Mouse (Mus musculus) midbrain, embryonic 13.5 days (tissue): ENCODE results near the gene Slc25a17. TPM values are rescaled to one million over a fixed set of nuclear protein-coding genes. Genes with fewer than 3 reads are reported as not detected.

Experiments
- ATAC-seq: fragments of 200-750 bp; cut with Nextera tagmentation; 2 replicates; pipeline ENCODE4 v1.8.0; 2017; ENCODE audit warnings: mild to moderate bottlenecking, moderate TSS enrichment, moderate library complexity
- H3K27ac ChIP-seq: fragments of 300-500 bp; sonication (generic); 2 replicates; pipeline ENCODE4 v1.5.1; 2015; ENCODE audit warnings: inconsistent platforms, mild to moderate bottlenecking, moderate library complexity
- H3K27me3 ChIP-seq: fragments of 300-500 bp; sonication (generic); 2 replicates; pipeline ENCODE4 v1.6.1; 2015; ENCODE audit warnings: mild to moderate bottlenecking, inconsistent platforms
- H3K36me3 ChIP-seq: fragments of 300-500 bp; sonication (generic); 2 replicates; pipeline ENCODE4 v1.6.1; 2015; ENCODE audit warnings: mild to moderate bottlenecking, inconsistent platforms
- H3K4me1 ChIP-seq: fragments of 300-500 bp; sonication (generic); replicated peaks from 2 replicates; pipeline ENCODE4 v1.6.1; 2015; ENCODE audit warnings: inconsistent platforms
- H3K4me2 ChIP-seq: fragments of 300-500 bp; sonication (generic); replicated peaks from 2 replicates; pipeline ENCODE4 v1.6.1; 2015; ENCODE audit warnings: moderate library complexity, mild to moderate bottlenecking, inconsistent platforms
- H3K4me3 ChIP-seq: fragments of 300-500 bp; sonication (generic); replicated peaks from 2 replicates; pipeline ENCODE4 v1.5.1; 2015; ENCODE audit warnings: mild to moderate bottlenecking, inconsistent platforms
- H3K9ac ChIP-seq: fragments of 300-500 bp; sonication (generic); replicated peaks from 2 replicates; pipeline ENCODE4 v1.6.1; 2015; ENCODE audit warnings: mild to moderate bottlenecking, inconsistent platforms
- H3K9me3 ChIP-seq: fragments of 300-500 bp; sonication (generic); 2 replicates; pipeline ENCODE4 v1.6.1; 2016; ENCODE audit warnings: mild to moderate bottlenecking, inconsistent platforms
- WGBS: fragments of 180-500 bp; shearing (Covaris S2); methylation state at CpG from one replicate; pipeline ENCODE4 v1.1.7; 2015; 5-methylcytosine and 5-hydroxymethylcytosine counted together
- polyA plus RNA-seq: library from polyadenylated mRNA; unstranded; fragments of >200 nt; fragmentation: Nextera tagmentation; extraction: Ambion mirVana; gene quantifications from 2 replicates; pipeline ENCODE4 v1.2.1, GENCODE M21; 2015

Gene Slc25a17
- polyA plus RNA-seq, 1 experiment from 2014 or later, result 133 TPM

GRCm38 (mm10) chr15:81348366-81348765 is 12.2 kb downstream of the Slc25a17 start:
- Histone ChIP-seq H3K4me2 (no peak overlapping the region), H3K4me3 (no peak overlapping the region), H3K27me3 (no peaks in the 10 kb centered on the region), H3K9ac (no peak overlapping the region), H3K9me3 (no peaks in the 10 kb centered on the region), H3K4me1 (0 out of 2 replicates have a peak, but pooled peaks cover 3% of the 10 kb centered on the region), H3K27ac (no peak overlapping the region), H3K36me3 (peaks cover 8% of the 10 kb centered on the region)
- no peak for ATAC-seq
- WGBS, result 81% methylated on average over 2 of the region's 2 CpGs

- Histone ChIP-seq H3K27me3 (no peaks in the 10 kb centered on the region), H3K36me3 (peaks cover 15% of the 10 kb centered on the region), H3K9me3 (no peaks in the 10 kb centered on the region), H3K4me2 (no peak overlapping the region), H3K4me1 (0 out of 2 replicates have a peak, but pooled peaks cover 3% of the 10 kb centered on the region), H3K4me3 (no peak overlapping the region), H3K9ac (no peak overlapping the region), H3K27ac (no peak overlapping the region)
- no peak for ATAC-seq
- 99% methylated on average over 2 of the region's 2 CpGs for WGBS
These were observed 13.1 kb downstream of the Slc25a17 start for GRCm38 (mm10) chr15:81347466-81347865.

GRCm38 (mm10) chr15:81341426-81341825 is 19.2 kb downstream of the Slc25a17 start:
- H3K36me3 ChIP-seq, result peaks cover 39% of the 10 kb centered on the region
- H3K4me1 ChIP-seq, result no peaks in the 10 kb centered on the region
- H3K27ac ChIP-seq, result no peak overlapping the region
- no peak overlapping the region for H3K9ac ChIP-seq
- no peaks in the 10 kb centered on the region for H3K27me3 ChIP-seq
- WGBS, result 94% methylated on average over 2 of the region's 2 CpGs
- no peak overlapping the region for H3K4me2 ChIP-seq
- no peak for ATAC-seq
- no peaks in the 10 kb centered on the region for H3K9me3 ChIP-seq
- no peak overlapping the region for H3K4me3 ChIP-seq

GRCm38 (mm10) chr15:81339158-81339557 is 21.5 kb downstream of the Slc25a17 start:
- H3K27me3 ChIP-seq, result no peaks in the 10 kb centered on the region
- no peaks in the 10 kb centered on the region for H3K4me1 ChIP-seq
- WGBS, result 97% methylated on average over 3 of the region's 3 CpGs
- H3K4me3 ChIP-seq, result no peak overlapping the region
- no peak overlapping the region for H3K4me2 ChIP-seq
- no peak overlapping the region for H3K27ac ChIP-seq
- H3K9ac ChIP-seq, result no peak overlapping the region
- ATAC-seq, result no peak
- no peaks in the 10 kb centered on the region for H3K9me3 ChIP-seq
- H3K36me3 ChIP-seq, result peaks cover 56% of the 10 kb centered on the region

- Histone ChIP-seq H3K36me3 (peaks cover 68% of the 10 kb centered on the region), H3K4me3 (no peak overlapping the region), H3K9me3 (no peaks in the 10 kb centered on the region), H3K27me3 (no peaks in the 10 kb centered on the region), H3K4me2 (no peak overlapping the region), H3K4me1 (no peaks in the 10 kb centered on the region), H3K27ac (no peak overlapping the region), H3K9ac (no peak overlapping the region)
- no peak for ATAC-seq
- WGBS, result 91% methylated on average over 5 of the region's 5 CpGs
These were observed 24.1 kb downstream of the Slc25a17 start for GRCm38 (mm10) chr15:81336466-81336865.

- peaks cover 86% of the 10 kb centered on the region for H3K36me3 ChIP-seq
- H3K4me2 ChIP-seq, result no peak overlapping the region
- H3K4me3 ChIP-seq, result no peak overlapping the region
- no peaks in the 10 kb centered on the region for H3K9me3 ChIP-seq
- no peaks in the 10 kb centered on the region for H3K27me3 ChIP-seq
- no peak for ATAC-seq
- 94% methylated on average over 4 of the region's 4 CpGs for WGBS
- no peak overlapping the region for H3K9ac ChIP-seq
- no peaks in the 10 kb centered on the region for H3K4me1 ChIP-seq
- no peak overlapping the region for H3K27ac ChIP-seq
These were observed 28.1 kb downstream of the Slc25a17 start for GRCm38 (mm10) chr15:81332517-81332916.

GRCm38 (mm10) chr15:81330816-81331433 is 29.7 kb downstream of the Slc25a17 start:
- H3K36me3 ChIP-seq, result peaks cover 88% of the 10 kb centered on the region
- H3K27ac ChIP-seq, result no peak overlapping the region
- no peak overlapping the region for H3K4me3 ChIP-seq
- WGBS, result 66% methylated on average over 3 of the region's 3 CpGs
- no peaks in the 10 kb centered on the region for H3K27me3 ChIP-seq
- no peak for ATAC-seq
- no peak overlapping the region for H3K4me2 ChIP-seq
- no peaks in the 10 kb centered on the region for H3K4me1 ChIP-seq
- H3K9ac ChIP-seq, result no peak overlapping the region
- no peaks in the 10 kb centered on the region for H3K9me3 ChIP-seq

GRCm38 (mm10) chr15:81329721-81330369 is 30.8 kb downstream of the Slc25a17 start:
- Histone ChIP-seq H3K27ac (no peak overlapping the region), H3K4me2 (no peak overlapping the region), H3K4me1 (no peaks in the 10 kb centered on the region), H3K36me3 (peaks cover 85% of the 10 kb centered on the region), H3K27me3 (no peaks in the 10 kb centered on the region), H3K9me3 (no peaks in the 10 kb centered on the region), H3K9ac (no peak overlapping the region), H3K4me3 (no peak overlapping the region)
- WGBS, result 82% methylated on average over 5 of the region's 5 CpGs
- ATAC-seq, result no peak

- WGBS, result 95% methylated on average over 7 of the region's 7 CpGs
- Histone ChIP-seq H3K4me3 (no peak overlapping the region), H3K27me3 (no peaks in the 10 kb centered on the region), H3K4me2 (no peak overlapping the region), H3K9me3 (no peaks in the 10 kb centered on the region), H3K36me3 (peaks cover 69% of the 10 kb centered on the region), H3K27ac (no peak overlapping the region), H3K4me1 (no peaks in the 10 kb centered on the region), H3K9ac (no peak overlapping the region)
- ATAC-seq, result no peak
These were observed 33.1 kb downstream of the Slc25a17 start for GRCm38 (mm10) chr15:81327501-81327900.

GRCm38 (mm10) chr15:81324979-81325378 is 35.6 kb downstream of the Slc25a17 start:
- Histone ChIP-seq H3K4me2 (no peak overlapping the region), H3K4me3 (no peak overlapping the region), H3K27ac (no peak overlapping the region), H3K4me1 (no peaks in the 10 kb centered on the region), H3K9me3 (no peaks in the 10 kb centered on the region), H3K9ac (no peak overlapping the region), H3K27me3 (no peaks in the 10 kb centered on the region), H3K36me3 (peaks cover 74% of the 10 kb centered on the region)
- no peak for ATAC-seq
- WGBS, result 85% methylated on average over 4 of the region's 4 CpGs

- no peaks in the 10 kb centered on the region for H3K4me1 ChIP-seq
- H3K27me3 ChIP-seq, result no peaks in the 10 kb centered on the region
- H3K9ac ChIP-seq, result no peak overlapping the region
- H3K36me3 ChIP-seq, result peaks cover 68% of the 10 kb centered on the region
- no peak for ATAC-seq
- H3K4me2 ChIP-seq, result no peak overlapping the region
- no peak overlapping the region for H3K27ac ChIP-seq
- 94% methylated on average over 3 of the region's 3 CpGs for WGBS
- H3K9me3 ChIP-seq, result 0 out of 2 replicates have a peak, but pooled peaks cover 4% of the 10 kb centered on the region
- H3K4me3 ChIP-seq, result no peak overlapping the region
These were observed 40.5 kb downstream of the Slc25a17 start for GRCm38 (mm10) chr15:81320137-81320536.

- Histone ChIP-seq H3K27me3 (no peaks in the 10 kb centered on the region), H3K9me3 (0 out of 2 replicates have a peak, but pooled peaks cover 4% of the 10 kb centered on the region), H3K27ac (no peak overlapping the region), H3K4me3 (no peak overlapping the region), H3K36me3 (peaks cover 68% of the 10 kb centered on the region), H3K4me2 (no peak overlapping the region), H3K9ac (no peak overlapping the region), H3K4me1 (no peaks in the 10 kb centered on the region)
- WGBS, result 91% methylated on average over 9 of the region's 9 CpGs
- ATAC-seq, result no peak
These were observed 41.1 kb downstream of the Slc25a17 start for GRCm38 (mm10) chr15:81319462-81319861.
